Mouse (Mus musculus) megakaryocyte progenitor cell, adult 5-6 weeks (primary cell): ENCODE results near the gene Smug1. TPM values are rescaled to one million over a fixed set of nuclear protein-coding genes. Genes with fewer than 3 reads are reported as not detected.
A peak's percentile ranks its signal among the peaks of the same experiment; 100 is the strongest.

Experiments used
- ATAC-seq: replicated peaks from 2 replicates; pipeline ENCODE4 v1.8.0; 2016; ENCODE audit warnings: mild to moderate bottlenecking, moderate TSS enrichment, inconsistent platforms; ENCODE audit not compliant: poor library complexity
- total RNA-seq, 2 experiments: library from RNA; stranded (forward) in 1 of 2; stranded (reverse) in 1 of 2; fragments of 157-497, 149-512 nt in 1 of 2; fragments of 200-1000 nt in 1 of 2; gene quantifications; 2 replicates each; pipeline versions ENCODE4 v1.2.3 to v1.2.4; 2015 to 2017

Gene Smug1
- total RNA-seq, 2 experiments from 2014 or later, result 3.8 to 4.5 TPM

GRCm38 (mm10) chr15:103178137-103178536 lies 11.2 kb upstream of the Smug1 start:
- ATAC-seq, result peak; percentile 57

- ATAC-seq, result no peak
Observed at GRCm38 (mm10) chr15:103177611-103178041, 10.7 kb upstream of the Smug1 start.

DNA sequence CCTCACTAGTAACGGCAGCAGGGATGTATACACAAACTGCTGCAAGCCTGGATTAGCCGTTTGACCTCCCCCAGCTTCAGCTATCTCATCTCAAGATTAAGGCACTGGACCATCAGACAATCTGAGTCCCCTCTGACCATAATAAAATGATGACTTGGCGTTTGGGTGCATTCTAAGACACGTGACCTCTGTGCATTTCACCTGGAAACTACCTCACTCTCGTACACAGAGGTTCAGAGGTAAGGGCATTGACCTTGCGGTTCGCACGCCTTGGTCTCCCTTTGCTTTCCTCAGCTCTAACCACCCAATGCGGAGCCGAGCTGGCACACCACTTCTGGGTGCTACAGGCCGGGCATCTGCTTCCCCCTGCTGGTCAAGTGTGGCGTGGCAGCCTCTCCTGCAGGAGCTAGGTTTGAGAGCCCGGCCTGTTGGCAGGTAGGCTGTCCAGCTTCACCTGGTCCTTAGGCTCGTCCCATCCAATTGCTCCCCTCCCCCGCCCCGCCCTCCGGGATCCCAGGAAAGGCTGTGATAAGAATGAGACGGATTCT lies 10.1 kb upstream of the Smug1 start:
- ATAC-seq, result peak; percentile 81

GRCm38 (mm10) chr15:103173251-103173650 lies 6.4 kb upstream of the Smug1 start:
- no peak for ATAC-seq

DNA sequence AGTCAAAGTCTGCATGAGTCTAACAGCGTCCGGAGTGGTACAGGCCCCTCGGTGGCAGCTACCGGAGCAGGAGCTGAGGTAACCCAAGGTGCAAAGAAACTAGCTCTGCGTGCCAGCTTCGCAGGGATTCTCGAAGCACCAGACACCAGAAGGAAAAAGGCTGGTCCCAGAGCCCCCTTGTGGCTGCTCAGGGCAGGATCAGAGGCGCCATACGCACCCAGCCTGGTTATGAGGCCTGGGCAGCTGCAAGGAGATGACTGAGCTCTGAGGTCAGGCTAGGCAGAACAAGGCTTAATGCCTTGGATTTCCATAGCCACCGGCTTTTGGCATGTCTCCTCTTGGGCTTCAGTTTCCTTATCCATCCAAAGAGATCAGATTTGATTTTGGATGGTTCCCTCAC lies 5.6 kb upstream of the Smug1 start:
- peak; percentile 59 for ATAC-seq

GRCm38 (mm10) chr15:103171276-103171675 lies 4.4 kb upstream of the Smug1 start:
- no peak for ATAC-seq

- ATAC-seq, result no peak
Observed at GRCm38 (mm10) chr15:103170316-103170679, 3.4 kb upstream of the Smug1 start.

DNA sequence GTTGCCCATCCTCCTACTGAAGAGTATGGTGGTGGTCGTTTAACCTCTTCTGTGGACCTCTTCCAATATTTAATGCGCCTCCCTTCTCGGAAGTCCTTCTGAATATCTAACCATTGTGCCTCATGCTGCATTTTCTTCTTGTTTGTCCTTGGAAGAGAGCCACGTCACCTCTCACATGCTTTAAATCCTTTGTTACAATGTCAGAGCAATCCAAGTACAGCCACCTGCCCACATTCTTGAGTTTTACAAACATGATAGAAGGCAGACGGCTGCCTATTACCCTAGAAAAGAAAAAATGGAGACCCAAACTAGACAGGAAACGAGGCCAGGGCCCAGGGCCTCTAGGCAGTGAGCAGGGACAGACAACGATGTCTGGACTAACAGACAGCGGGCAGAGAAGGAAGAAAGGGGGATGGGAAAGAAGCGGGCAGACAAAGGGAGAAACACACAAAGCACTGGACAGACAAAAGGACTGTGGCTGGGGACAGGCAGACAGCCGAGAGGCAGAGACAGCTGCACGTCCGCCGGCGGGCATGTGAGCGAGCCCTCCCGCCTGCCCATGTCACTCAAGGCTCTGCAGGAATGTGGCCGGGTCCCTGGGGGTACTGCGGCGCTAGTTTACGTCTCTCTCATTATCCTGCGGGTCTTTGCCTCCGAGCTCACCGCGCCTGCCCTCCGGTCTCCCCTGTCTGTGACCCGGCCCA lies 2.9 kb upstream of the Smug1 start:
- no peak for ATAC-seq

- peak; percentile 47 for ATAC-seq
Observed at GRCm38 (mm10) chr15:103168801-103169611, 2.1 kb upstream of the Smug1 start.

- no peak for ATAC-seq
Observed at GRCm38 (mm10) chr15:103167786-103168185, 894 bp upstream of the Smug1 start.

DNA sequence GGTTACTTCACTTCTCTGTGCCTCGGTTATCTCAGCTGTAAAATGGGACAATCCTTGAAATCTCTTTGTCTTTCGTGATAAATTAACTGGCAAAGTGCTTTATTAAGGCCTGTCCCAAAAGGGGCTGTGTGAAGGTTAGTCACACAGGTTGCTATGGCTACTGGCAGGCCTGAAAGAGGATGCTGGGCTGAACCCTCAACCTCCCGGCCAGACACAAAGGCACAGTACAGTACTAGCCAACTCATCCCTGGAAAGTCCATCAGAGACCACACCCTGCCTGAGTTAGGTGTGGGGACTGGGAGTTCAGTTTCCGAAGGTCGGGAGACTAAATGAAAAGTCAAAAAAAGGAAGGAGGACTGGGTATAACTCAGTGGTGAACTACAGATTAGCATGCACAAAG lies 968 bp downstream of the Smug1 start:
- no peak for ATAC-seq

GRCm38 (mm10) chr15:103165379-103165778 lies 1.5 kb downstream of the Smug1 start:
- ATAC-seq, result peak; percentile 80

DNA sequence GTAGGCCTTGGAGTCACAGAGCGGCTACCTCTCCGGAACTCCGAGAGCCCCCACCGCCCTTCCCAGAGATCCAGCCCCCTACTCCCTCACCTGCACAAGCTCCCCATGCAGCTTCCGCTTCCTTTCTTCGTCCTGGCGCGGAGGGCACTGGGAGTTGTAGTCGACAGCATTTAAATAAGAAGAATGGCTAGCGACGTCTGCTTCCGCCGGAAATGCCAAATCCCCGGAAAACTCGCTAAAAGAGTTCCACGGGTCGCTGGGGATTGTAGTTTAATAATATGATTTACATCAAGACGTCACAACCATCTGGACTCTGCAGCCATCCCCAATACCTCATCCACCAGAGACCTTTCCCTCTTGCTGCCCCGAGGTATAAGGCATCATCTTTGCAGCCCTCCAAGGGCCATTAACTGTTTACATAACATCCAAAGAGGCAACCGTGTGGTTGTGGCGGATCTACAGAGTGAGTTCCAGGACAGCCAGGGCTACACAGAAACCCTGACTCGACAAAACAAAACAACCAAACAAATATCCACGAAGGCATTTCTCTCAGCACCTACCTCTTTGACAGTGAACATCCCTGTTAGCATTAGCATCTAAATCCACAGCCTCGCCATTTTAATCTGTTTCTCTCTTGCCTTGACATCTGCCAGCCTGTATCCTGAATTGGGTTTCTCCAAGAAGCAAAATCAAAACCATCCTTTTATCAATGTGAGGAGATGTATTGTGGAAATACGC lies 3.5 kb downstream of the Smug1 start:
- ATAC-seq, result peak; percentile 87

DNA sequence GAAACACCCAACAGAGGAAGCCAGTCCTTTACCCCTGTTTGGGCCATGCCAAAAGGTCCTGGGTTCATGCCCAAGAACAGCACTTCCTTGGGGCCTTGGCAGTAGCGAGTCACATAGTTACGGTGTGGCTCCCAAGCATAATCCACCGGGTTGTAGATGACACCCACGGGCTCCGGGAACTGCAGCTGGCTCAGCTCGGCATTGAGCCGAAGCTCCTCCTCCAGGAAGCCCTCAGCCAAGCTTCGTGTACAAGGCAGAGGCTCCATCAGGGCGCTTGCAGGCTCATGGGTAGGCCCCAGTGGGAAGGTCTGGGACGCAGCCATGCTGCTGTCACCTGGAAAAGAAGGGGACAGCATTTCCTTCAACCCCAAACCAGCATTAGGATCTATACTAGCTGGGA lies 9.3 kb downstream of the Smug1 start:
- no peak for ATAC-seq

GRCm38 (mm10) chr15:103156890-103157289 lies 10.0 kb downstream of the Smug1 start:
- ATAC-seq, result no peak

DNA sequence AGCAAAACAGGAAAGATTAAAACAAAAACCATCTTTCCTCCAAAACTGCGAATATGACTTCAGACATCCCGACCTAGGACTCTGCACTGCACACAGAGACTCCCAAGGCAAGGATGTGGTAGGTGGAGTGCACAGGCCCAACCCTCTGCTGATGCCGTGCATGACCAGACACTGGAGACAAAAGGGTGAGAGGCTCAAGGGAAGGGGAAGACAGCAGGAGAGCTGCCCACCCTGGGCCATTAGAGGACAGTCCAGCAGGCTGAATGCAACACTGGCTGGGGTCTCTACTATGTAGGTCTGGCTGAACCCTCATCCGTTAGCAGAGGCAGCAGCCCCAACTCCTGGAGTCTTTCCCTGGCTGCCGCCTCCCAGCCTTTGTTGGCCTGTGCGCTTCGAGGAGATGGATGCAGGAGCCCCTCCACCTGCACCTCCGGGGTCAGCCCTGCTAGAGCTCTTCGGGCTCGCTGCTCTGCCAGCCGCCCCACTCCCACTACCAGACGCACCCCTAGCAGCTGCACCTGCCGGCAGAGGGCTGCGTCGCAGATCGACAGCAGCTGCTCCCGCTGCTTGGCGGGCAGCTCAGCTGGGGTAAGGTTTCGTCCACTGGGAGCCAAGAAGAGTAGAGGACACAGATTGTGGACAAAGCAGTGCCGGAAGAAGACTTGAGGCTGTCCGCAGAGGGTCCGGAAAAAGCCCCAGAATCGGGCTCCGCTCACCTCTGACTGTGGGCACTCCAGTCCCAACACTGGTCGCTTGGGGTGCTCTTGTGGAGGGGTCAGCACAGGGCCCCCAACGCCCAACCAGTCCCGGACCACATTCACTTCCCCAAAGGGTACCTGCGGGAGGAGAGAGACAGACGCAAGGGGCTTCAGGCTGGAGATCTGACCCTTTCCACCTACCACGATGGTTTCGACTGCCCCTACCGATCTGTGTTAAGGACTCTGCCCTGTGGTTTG lies 11.2 kb downstream of the Smug1 start:
- no peak for ATAC-seq

GRCm38 (mm10) chr15:103152890-103153610 lies 13.8 kb downstream of the Smug1 start:
- peak; percentile 55 for ATAC-seq

DNA sequence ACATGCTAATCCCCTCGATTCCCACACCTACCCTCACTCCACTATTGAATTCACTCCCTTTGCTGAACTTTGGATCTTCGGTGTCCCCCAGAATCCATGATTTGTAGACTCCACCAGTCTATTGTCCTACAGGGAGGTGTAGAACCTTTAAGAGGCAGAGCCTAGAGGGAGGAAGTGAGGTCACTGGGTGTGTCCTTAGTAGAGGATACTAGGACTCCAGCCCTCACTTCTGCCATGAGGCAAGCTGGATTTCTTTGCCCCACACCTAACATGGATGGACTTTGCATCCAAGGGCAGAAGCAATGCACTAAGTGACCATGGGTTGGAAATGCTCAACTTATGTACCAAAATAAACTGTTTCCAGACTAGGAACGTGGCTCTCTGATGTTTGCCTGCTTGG lies 14.5 kb downstream of the Smug1 start:
- no peak for ATAC-seq

DNA sequence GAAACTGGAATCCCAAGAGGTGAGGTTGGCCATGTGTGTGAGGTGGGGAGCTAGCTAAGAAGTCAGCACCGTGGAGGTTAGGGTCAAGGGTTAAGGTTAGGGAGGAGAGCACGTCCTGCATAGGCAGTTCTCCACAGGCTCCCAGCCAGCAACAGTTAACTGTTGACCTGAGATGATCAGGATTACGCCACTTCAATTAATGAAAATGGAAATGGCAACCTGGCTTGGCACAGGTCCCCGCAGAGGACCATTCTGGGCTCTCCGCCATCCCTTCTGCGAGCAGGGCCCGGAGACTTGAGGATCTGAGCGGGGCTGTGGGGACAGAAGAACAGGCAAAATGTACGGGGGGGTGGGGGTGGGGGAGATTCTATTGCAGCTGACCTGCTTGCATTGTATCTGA lies 19.1 kb downstream of the Smug1 start:
- ATAC-seq, result no peak

GRCm38 (mm10) chr15:103147422-103147690 lies 19.5 kb downstream of the Smug1 start:
- ATAC-seq, result no peak
